Mouse (Mus musculus) spleen, adult 2 months (tissue): ENCODE results near the gene Zfp142. TPM values are rescaled to one million over a fixed set of nuclear protein-coding genes. Genes with fewer than 3 reads are reported as not detected.

Experiments used
- DNase-seq, 2 experiments: peaks; one replicate each; pipeline versions ENCODE4 v3.0.0 to v3.0.0-alpha.2; 2012 to 2021; ENCODE audit warnings: low spot score in 2 of 2, low read depth in 1 of 2
- H3K27ac ChIP-seq: fragments of 200-500 bp; 2 replicates; pipeline ENCODE4 v1.5.1; 2012; ENCODE audit warnings: low read length, inconsistent platforms; ENCODE audit not compliant: insufficient read depth
- H3K27me3 ChIP-seq: fragments of 200-500 bp; 2 replicates; pipeline ENCODE4 v1.6.1; 2012; ENCODE audit warnings: mild to moderate bottlenecking, moderate library complexity, low read length, inconsistent platforms; ENCODE audit not compliant: control insufficient read depth, insufficient read depth
- H3K36me3 ChIP-seq: fragments of 200-500 bp; 2 replicates; pipeline ENCODE4 v1.6.1; 2012; ENCODE audit warnings: mild to moderate bottlenecking, low read length, inconsistent platforms; ENCODE audit not compliant: control insufficient read depth, insufficient read depth
- H3K4me1 ChIP-seq: fragments of 200-500 bp; 2 replicates; pipeline ENCODE4 v1.6.1; 2011; ENCODE audit warnings: inconsistent platforms; ENCODE audit not compliant: control insufficient read depth, insufficient read depth, insufficient read length
- H3K4me3 ChIP-seq: fragments of 200-500 bp; 2 replicates; pipeline ENCODE4 v1.5.1; 2011; ENCODE audit warnings: mild to moderate bottlenecking, inconsistent platforms; ENCODE audit not compliant: insufficient read depth, insufficient read length; ENCODE audit errors: extremely low read depth
- CTCF ChIP-seq: fragments of 200-500 bp; IDR thresholded peaks from 2 replicates; pipeline ENCODE4 v1.5.1; 2011; ENCODE audit warnings: mild to moderate bottlenecking, inconsistent platforms; ENCODE audit not compliant: insufficient read depth, insufficient read length, insufficient replicate concordance; ENCODE audit errors: extremely low read depth
- POLR2A ChIP-seq: fragments of 200-500 bp; IDR thresholded peaks from 2 replicates; pipeline ENCODE4 v1.6.1; 2011; ENCODE audit warnings: low read depth, low read length, inconsistent platforms
- WGBS: fragments of 180-500 bp; shearing (Covaris S2); methylation state at CpG from one replicate; pipeline ENCODE4 v1.1.7; 2018; 5-methylcytosine and 5-hydroxymethylcytosine counted together
- polyA plus RNA-seq: library from polyadenylated mRNA; depleted of rRNA; stranded (reverse); fragments of >200 nt; gene quantifications from 2 replicates; pipeline ENCODE4 v1.2.3, GENCODE M21; 2012; rRNA removed

The Zfp142 gene
- 13.5 and 14.2 TPM in 2 replicates for polyA plus RNA-seq

DNA sequence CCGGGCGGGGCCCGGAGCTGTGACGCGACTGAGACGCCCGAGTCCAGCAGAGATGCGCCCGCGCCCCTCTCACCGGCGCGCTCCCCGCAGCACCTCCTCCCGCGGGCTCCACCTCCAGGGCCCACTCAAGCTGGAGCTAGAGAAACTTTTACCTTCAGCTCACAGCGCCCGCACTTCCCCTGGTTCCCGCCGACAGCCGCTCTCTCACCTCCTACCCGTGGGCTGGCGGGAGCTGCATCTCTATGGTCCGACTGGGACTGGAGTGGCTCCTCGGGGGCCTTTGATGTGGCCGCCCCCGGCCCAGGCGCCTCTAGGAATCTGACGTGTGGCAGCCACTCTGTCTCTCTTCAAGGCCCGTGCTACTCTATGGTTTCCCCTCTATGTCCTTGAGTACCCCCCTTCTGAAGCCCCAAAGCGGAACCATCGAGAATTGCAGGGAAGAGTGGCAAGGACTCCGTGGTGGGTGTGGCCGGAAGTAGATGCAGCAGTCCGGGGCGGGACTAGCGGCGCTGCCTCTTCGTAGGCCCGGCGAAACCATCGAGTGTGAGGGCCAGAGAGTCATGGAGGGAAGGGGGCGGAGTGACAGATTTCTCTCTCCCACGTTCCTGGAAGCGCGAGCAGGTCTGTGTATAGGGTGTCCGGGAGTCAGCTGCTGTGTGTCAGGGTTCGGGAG is at the start of gene Zfp142, which contains the start of gene Bcs1l:
Gene Zfp142, minus strand, starts transcription at position 474 of the 673 bp plus-strand sequence.
Gene Bcs1l, plus strand, starts transcription at position 517 of the 673 bp plus-strand sequence.
- DNase-seq = peak; percentile 94 to 99
- no peaks in the 10 kb centered on the region for H3K4me1 ChIP-seq
- TF ChIP-seq POLR2A (0 out of 2 replicates have a peak, but pooled peaks have one; percentile 2), CTCF (no peak)
- peaks cover 4% of the 10 kb centered on the region for H3K36me3 ChIP-seq
- H3K27ac ChIP-seq = peak within 1 kb of the TSS; percentile 85
- H3K4me3 ChIP-seq = peak within 1 kb of the TSS; percentile 63
- H3K27me3 ChIP-seq = no peaks in the 10 kb centered on the region
- under 1% methylated on average over 48 of the region's 48 CpGs for WGBS

DNA sequence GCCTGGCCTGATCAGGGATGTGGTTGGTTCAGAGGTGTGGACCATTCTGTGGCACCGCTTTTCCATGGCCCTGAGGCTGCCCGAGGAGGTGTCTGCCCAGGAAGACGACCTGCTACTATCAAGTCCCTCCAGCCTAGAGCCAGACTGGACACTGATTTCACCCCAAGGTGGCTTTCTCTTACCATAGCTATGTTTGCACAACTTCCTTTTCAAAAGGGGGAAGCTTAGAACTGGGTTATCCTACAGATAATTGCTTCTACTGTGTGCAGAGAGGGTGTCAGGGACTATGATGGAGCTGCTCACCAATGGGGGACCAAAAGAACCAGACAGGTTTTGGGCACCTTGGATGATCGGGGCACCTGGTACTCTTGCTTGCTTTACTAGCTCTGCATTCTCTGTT is 44.7 kb upstream of the Zfp142 start:
- H3K4me3 ChIP-seq = no peak overlapping the region
- WGBS = 80% methylated on average over 4 of the region's 4 CpGs
- TF ChIP-seq CTCF (no peak), POLR2A (no peak)
- H3K27ac ChIP-seq = no peak overlapping the region
- H3K27me3 ChIP-seq = no peaks in the 10 kb centered on the region
- DNase-seq = no peak
- H3K4me1 ChIP-seq = no peaks in the 10 kb centered on the region
- H3K36me3 ChIP-seq = no peaks in the 10 kb centered on the region

DNA sequence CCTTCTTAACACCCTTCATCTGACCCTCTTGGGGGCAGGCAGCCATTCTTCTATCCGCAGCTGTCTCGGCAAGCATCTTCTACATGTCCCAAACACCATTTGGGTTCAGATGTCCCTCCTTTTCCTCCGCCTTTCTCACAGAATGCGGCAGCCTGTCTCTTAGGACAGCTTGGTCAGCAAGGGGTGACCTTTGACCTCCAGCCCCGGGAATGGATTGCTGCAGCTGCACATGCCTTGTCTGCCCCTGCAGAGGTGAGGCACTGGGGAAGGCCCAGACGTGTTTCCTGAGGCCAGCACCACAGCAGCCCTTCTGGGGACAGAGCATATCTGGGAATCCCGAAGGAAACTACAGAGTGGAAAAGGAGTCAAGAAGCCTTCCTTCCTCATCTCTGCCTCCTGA is 40.0 kb upstream of the Zfp142 start:
- no peaks in the 10 kb centered on the region for H3K27me3 ChIP-seq
- H3K4me1 ChIP-seq = no peaks in the 10 kb centered on the region
- no peaks in the 10 kb centered on the region for H3K36me3 ChIP-seq
- DNase-seq = no peak
- no peak overlapping the region for H3K27ac ChIP-seq
- H3K4me3 ChIP-seq = no peak overlapping the region
- TF ChIP-seq POLR2A (no peak), CTCF (no peak)
- WGBS = 75% methylated on average over 7 of the region's 7 CpGs

DNA sequence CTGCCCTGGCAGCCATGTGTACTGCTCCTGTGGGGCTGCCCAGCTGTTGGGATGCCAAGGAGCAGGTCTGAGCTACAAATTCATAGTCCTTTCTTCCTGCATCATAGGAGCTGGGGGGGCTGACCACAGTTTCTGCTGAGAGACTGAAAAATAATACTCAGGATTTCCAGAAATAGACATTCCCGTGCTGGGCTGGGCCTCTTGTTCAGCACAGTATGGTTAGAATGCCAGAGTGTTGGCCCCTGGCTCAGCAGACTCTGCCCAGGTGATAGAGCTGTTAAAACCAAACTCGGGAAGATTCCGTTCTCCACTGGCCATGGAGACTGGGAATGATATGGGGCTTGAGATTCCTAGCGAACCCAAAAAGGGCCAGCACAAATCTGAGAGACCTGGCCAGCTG is 38.0 kb upstream of the Zfp142 start:
- Histone ChIP-seq H3K4me3 (no peak overlapping the region), H3K4me1 (no peaks in the 10 kb centered on the region), H3K36me3 (no peaks in the 10 kb centered on the region), H3K27ac (no peak overlapping the region), H3K27me3 (no peaks in the 10 kb centered on the region)
- DNase-seq = no peak
- WGBS = 73% methylated on average over 4 of the region's 4 CpGs
- TF ChIP-seq CTCF = no peak
- no peak for TF ChIP-seq POLR2A

DNA sequence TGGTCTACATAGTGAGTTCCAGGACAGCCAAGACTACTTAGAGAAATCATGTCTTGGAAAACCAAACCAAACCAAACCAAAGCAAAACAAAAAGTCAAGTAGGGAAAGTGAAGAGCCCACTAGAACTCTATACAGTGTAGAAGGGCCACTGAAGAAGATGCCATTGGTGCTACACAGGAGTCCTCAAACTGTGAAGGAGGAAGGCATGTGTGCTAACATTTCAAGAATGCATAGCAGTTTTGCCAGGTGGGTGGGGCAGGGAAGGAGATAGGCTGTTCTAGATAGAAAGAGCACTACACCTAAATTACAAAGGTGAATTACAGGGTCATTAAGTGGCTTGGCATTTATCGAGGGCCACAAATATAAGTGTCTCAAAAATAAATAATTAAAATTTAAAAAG is 36.1 kb upstream of the Zfp142 start:
- 88% methylated on average over 1 of the region's 1 CpGs for WGBS
- TF ChIP-seq CTCF (no peak), POLR2A (no peak)
- DNase-seq = no peak
- no peak overlapping the region for H3K4me3 ChIP-seq
- no peaks in the 10 kb centered on the region for H3K36me3 ChIP-seq
- no peaks in the 10 kb centered on the region for H3K4me1 ChIP-seq
- no peak overlapping the region for H3K27ac ChIP-seq
- H3K27me3 ChIP-seq = no peaks in the 10 kb centered on the region

DNA sequence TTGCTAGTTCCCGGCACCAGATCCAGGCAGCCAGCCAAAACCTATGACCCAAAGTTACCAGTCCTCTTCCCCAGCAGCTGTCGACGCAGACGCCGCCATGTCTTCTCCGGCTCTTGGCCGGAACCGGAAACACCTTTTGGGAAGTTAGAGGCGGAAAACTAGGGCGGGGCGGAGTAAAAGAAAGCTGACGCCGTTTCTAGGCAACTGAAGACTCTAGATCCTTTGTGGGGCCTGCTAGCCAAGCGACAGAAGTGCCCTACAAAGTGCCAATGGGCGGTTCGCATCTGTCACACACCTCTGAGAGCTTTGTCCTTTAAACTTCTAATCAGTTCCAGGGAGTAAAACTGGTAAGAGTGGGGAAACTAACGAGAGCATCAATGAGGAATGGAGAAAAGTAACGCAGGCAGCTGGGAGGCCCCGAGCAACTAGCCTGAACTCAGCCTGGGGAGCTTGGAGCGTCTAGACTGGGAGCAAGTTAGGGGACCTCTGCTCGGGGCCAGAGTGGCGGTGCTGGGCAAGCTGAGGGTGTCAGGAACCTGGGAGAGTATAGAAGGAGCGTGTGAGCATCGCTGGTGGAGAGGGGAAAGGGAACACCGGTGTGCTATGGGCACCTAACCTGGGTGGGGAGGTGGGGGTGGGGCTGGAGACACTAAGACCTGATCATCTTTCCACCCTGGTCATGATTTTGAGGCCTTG is 13.4 kb upstream of the Zfp142 start, which contains the start of the genes Rnf25 and Stk36:
Gene Rnf25, minus strand, starts transcription at position 131 of the 696 bp plus-strand sequence.
Gene Stk36, plus strand, starts transcription at position 179 of the 696 bp plus-strand sequence.
- peak; percentile 68 to 79 for DNase-seq
- H3K4me1 ChIP-seq = peaks cover 5% of the 10 kb centered on the region
- peak within 1 kb of the TSS; percentile 12; the same call in 1 of the 2 replicates for H3K27ac ChIP-seq
- H3K4me3 ChIP-seq = peak within 1 kb of the TSS; percentile 87
- 16% methylated on average over 25 of the region's 25 CpGs for whole genome bisulfite sequencing
- no peaks in the 10 kb centered on the region for H3K27me3 ChIP-seq
- peaks cover 7% of the 10 kb centered on the region; the same call in 1 of the 2 replicates for H3K36me3 ChIP-seq
- TF ChIP-seq CTCF (no peak), POLR2A (peak; percentile 86)
